Mouse (Mus musculus) 416B (cell line): ENCODE data around the gene Klhl31.

ENCODE experiments used
- DNase-seq: peaks from one replicate; pipeline ENCODE4 v3.0.0; 2011; ENCODE audit warnings: low read depth

The Klhl31 gene

DNA sequence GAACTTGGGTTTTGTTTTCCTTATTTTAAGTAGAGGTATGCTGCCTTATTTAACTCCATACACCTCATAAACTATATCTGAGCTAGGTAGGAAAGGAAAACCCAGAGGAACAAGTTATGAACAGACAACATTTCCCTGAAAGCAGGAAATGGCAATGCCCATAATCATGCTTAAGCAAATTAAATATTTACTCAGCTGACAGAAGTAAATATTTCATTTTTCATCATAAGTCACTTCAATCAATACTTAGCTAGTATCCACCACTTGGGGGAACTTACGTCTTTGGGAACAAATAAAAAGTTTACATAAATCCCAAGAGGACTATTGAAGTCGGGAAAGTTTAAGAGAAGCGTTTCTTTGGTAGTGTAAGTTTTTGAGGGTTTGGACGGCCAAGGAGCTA lies 67.2 kb downstream of the Klhl31 start:
- no peak for DNase-seq

DNA sequence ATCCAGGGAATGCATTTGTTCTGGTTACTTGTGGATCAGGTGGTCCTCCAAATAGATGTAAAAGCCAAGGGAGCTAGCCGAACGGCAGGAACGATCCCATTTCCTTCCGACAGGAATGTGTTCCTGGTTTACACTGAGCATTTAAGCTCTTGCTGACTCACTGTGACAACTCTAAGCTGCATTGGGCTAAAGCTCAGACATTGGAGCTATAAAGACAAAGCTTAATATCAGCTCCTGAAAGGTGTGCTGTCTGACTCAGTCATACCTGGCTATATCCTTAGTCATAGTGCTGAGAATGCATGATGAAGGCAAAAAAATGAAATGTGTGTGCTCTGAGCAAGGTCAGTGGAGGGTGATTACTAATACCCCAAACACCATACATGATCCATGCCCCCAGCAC lies 67.8 kb downstream of the Klhl31 start:
- DNase-seq: no peak

DNA sequence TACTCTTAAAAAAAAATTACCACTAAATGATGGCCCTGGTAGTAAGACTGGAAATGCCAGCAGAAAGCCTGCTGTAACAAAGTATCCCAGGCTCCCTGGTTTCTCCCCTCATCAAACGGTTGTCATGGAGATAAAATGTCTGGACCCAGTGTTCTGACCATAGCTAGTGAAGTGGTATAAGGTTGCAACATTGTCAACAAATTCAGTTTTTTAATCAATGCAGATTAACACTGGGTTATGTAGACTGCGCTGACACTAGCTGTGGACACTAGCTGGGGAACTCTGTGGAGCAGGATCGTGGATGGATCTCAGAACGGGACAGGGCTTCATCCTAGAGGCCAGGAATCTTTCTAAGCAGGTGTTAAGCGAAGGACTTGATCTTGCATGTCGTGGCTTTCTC lies 70.2 kb downstream of the Klhl31 start:
- DNase-seq: no peak

GRCm38 (mm10) chr9:77707433-77708139 lies 71.3 kb downstream of the Klhl31 start:
- DNase-seq: no peak

DNA sequence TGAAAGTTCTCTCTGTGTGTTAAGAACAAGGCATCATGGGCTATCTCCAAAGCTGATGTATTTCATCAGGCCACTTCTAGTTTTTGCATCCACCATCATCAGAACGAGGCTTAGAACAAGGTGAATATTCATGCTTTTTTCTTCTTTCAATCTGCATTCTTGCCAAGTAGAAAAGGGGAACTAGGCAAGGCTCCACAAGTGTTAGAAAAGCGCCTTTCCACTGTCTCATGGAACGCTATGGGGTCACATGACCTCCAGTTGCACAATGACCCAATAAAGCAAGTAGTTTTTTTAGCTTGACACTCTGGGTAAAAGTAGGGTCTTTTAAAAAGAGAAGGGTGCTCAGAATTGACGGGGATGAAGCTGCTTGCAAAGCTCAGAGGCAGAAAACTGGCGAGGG lies 72.7 kb downstream of the Klhl31 start:
- DNase-seq: peak; percentile 84
